Mouse (Mus musculus) MEL (cell line): Measurements from ENCODE around the gene Micu1. TPM values are rescaled to one million over a fixed set of nuclear protein-coding genes. Genes with fewer than 3 reads are reported as not detected.
"Not testable (repeated sequence)": the region's sequence is repeated elsewhere in the genome, so short reads cannot be mapped to it uniquely, and the experiment has no call there.

Experiments
- DNase-seq: peaks from one replicate; pipeline ENCODE4 v3.0.0; 2011; ENCODE audit warnings: low read depth, low spot score
- H3K27ac ChIP-seq: 2 replicates; pipeline ENCODE4 v1.5.1; 2012; ENCODE audit warnings: low read depth, mild to moderate bottlenecking, control low read depth, low read length, moderate library complexity; ENCODE audit not compliant: control insufficient read depth
- H3K27me3 ChIP-seq, 2 experiments: fragments of 150-350 bp in 1 of 2; sonication (generic) in 1 of 2; 2 replicates each; pipeline ENCODE4 v1.6.1; 2012; ENCODE audit warnings: low read length in 2 of 2, mild to moderate bottlenecking in 2 of 2, improper control_type of control experiment in 1 of 2, moderate library complexity in 1 of 2; ENCODE audit not compliant: insufficient read depth in 2 of 2, control insufficient read depth in 1 of 2
- H3K36me3 ChIP-seq, 2 experiments: 2 replicates each; pipeline ENCODE4 v1.6.1; 2012 to 2014; ENCODE audit warnings: low read length in 2 of 2, improper control_type of control experiment in 1 of 2, inconsistent platforms in 1 of 2, mild to moderate bottlenecking in 1 of 2; ENCODE audit not compliant: insufficient read depth in 2 of 2, control insufficient read depth in 1 of 2
- H3K4me1 ChIP-seq, 2 experiments: fragments of 150-350 bp in 1 of 2; sonication (generic) in 1 of 2; 2 replicates each; pipeline ENCODE4 v1.6.1; 2012; ENCODE audit warnings: low read length in 2 of 2, improper control_type of control experiment in 1 of 2, mild to moderate bottlenecking in 1 of 2; ENCODE audit not compliant: insufficient read depth in 2 of 2, control insufficient read depth in 1 of 2
- H3K4me3 ChIP-seq, 2 experiments: fragments of 150-350 bp in 1 of 2; sonication (generic) in 1 of 2; 2 replicates each; pipeline ENCODE4 v1.5.1; 2012; ENCODE audit warnings: low read depth in 2 of 2, low read length in 2 of 2, mild to moderate bottlenecking in 2 of 2, moderate library complexity in 2 of 2, control low read depth in 1 of 2, improper control_type of control experiment in 1 of 2; ENCODE audit not compliant: control insufficient read depth in 1 of 2, insufficient read depth in 1 of 2
- H3K79me2 ChIP-seq: 2 replicates; pipeline ENCODE4 v1.6.1; 2012; ENCODE audit warnings: mild to moderate bottlenecking, low read length, moderate library complexity; ENCODE audit not compliant: control insufficient read depth, poor library complexity, insufficient read depth
- H3K9ac ChIP-seq: 2 replicates; pipeline ENCODE4 v1.6.1; 2012; ENCODE audit warnings: low read depth, mild to moderate bottlenecking, control low read depth, low read length, moderate library complexity; ENCODE audit not compliant: control insufficient read depth, poor library complexity, severe bottlenecking
- H3K9me3 ChIP-seq: fragments of 150-350 bp; sonication (generic); replicated peaks from 2 replicates; pipeline ENCODE4 v1.6.1; 2012; ENCODE audit warnings: mild to moderate bottlenecking, low read length, improper control_type of control experiment, moderate library complexity; ENCODE audit not compliant: insufficient read depth
- CHD1 ChIP-seq: IDR thresholded peaks from 2 replicates; pipeline ENCODE4 v1.6.1; 2012; ENCODE audit warnings: low read depth, mild to moderate bottlenecking, inconsistent platforms, low read length, improper control_type of control experiment
- CTCF ChIP-seq, 3 experiments: IDR thresholded peaks in 2 of 3; conservative IDR thresholded peaks in 1 of 3; 2 replicates each; pipeline ENCODE4 v1.5.1; 2011 to 2012; ENCODE audit warnings: low read length in 3 of 3, low read depth in 2 of 3, mild to moderate bottlenecking in 2 of 3, improper control_type of control experiment in 1 of 3, inconsistent platforms in 1 of 3, mixed read lengths in 1 of 3, moderate library complexity in 1 of 3; ENCODE audit not compliant: control insufficient read depth in 1 of 3, insufficient read depth in 1 of 3, poor library complexity in 1 of 3, severe bottlenecking in 1 of 3
- ETS1 ChIP-seq: IDR thresholded peaks from 2 replicates; pipeline ENCODE4 v1.6.1; 2012; ENCODE audit warnings: low read depth, mild to moderate bottlenecking, inconsistent platforms, low read length, improper control_type of control experiment, moderate library complexity
- GATA1 ChIP-seq: IDR thresholded peaks from 2 replicates; pipeline ENCODE4 v1.6.1; 2011; ENCODE audit warnings: low read depth, low read length, improper control_type of control experiment
- MEF2A ChIP-seq: IDR thresholded peaks from 2 replicates; pipeline ENCODE4 v1.6.1; 2014; ENCODE audit warnings: low read depth, mild to moderate bottlenecking, inconsistent platforms, low read length, improper control_type of control experiment; ENCODE audit not compliant: poor library complexity, insufficient replicate concordance, severe bottlenecking; ENCODE audit errors: extremely low read depth
- MXI1 ChIP-seq: IDR thresholded peaks from 2 replicates; pipeline ENCODE4 v1.6.1; 2011; ENCODE audit warnings: mild to moderate bottlenecking, low read depth, low read length, improper control_type of control experiment
- MYC ChIP-seq: IDR thresholded peaks from 2 replicates; pipeline ENCODE4 v1.6.1; 2011; ENCODE audit warnings: low read depth, mild to moderate bottlenecking, low read length, improper control_type of control experiment, moderate library complexity
- POLR2A ChIP-seq, 2 experiments: IDR thresholded peaks; 2 replicates each; pipeline ENCODE4 v1.6.1; 2011 to 2012; ENCODE audit warnings: low read length in 2 of 2, mild to moderate bottlenecking in 2 of 2, control low read depth in 1 of 2, improper control_type of control experiment in 1 of 2, low read depth in 1 of 2, moderate library complexity in 1 of 2; ENCODE audit not compliant: control insufficient read depth in 1 of 2, insufficient read depth in 1 of 2, poor library complexity in 1 of 2
- RAD21 ChIP-seq: IDR thresholded peaks from 2 replicates; pipeline ENCODE4 v1.6.1; 2011; ENCODE audit warnings: mild to moderate bottlenecking, low read depth, low read length, improper control_type of control experiment
- RCOR1 ChIP-seq: IDR thresholded peaks from 2 replicates; pipeline ENCODE4 v1.6.1; 2012; ENCODE audit warnings: low read depth, mild to moderate bottlenecking, inconsistent platforms, low read length, improper control_type of control experiment
- SIN3A ChIP-seq: IDR thresholded peaks from 2 replicates; pipeline ENCODE4 v1.6.1; 2012; ENCODE audit warnings: low read length, improper control_type of control experiment, inconsistent platforms
- SMC3 ChIP-seq: IDR thresholded peaks from 2 replicates; pipeline ENCODE4 v1.6.1; 2011; ENCODE audit warnings: low read depth, low read length, improper control_type of control experiment
- TBP ChIP-seq: IDR thresholded peaks from 2 replicates; pipeline ENCODE4 v1.8.0; 2011; ENCODE audit warnings: low read depth, low read length, improper control_type of control experiment
- USF2 ChIP-seq, 2 experiments: IDR thresholded peaks; 2 replicates each; pipeline ENCODE4 v1.6.1; 2011 to 2012; ENCODE audit warnings: improper control_type of control experiment in 2 of 2, low read length in 2 of 2, borderline replicate concordance in 1 of 2, inconsistent platforms in 1 of 2, low read depth in 1 of 2, mild to moderate bottlenecking in 1 of 2; ENCODE audit not compliant: insufficient read depth in 1 of 2
- ZC3H11A ChIP-seq: IDR thresholded peaks from 2 replicates; pipeline ENCODE4 v1.6.1; 2012; ENCODE audit warnings: low read depth, mild to moderate bottlenecking, inconsistent platforms, low read length, improper control_type of control experiment
- ZNF384 ChIP-seq: IDR thresholded peaks from 2 replicates; pipeline ENCODE4 v1.6.1; 2012; ENCODE audit warnings: low read depth, mild to moderate bottlenecking, inconsistent platforms, low read length, improper control_type of control experiment
- polyA plus RNA-seq, 2 experiments: library from polyadenylated mRNA; stranded (reverse) in 1 of 2; unstranded in 1 of 2; fragments of >175 nt in 1 of 2; fragments of >200 nt in 1 of 2; gene quantifications; 2 replicates each; pipeline versions ENCODE4 v1.2.1 to v1.2.4; 2012; ENCODE audit warnings: low replicate concordance in 2 of 2, low read depth in 1 of 2; ENCODE audit not compliant: insufficient read length in 2 of 2, insufficient read depth in 1 of 2, missing spikeins in 1 of 2
- total RNA-seq: library from RNA; depleted of rRNA; stranded (reverse); fragments of 300-350 nt; gene quantifications from 2 replicates; pipeline ENCODE4 v1.2.3, GENCODE M21; 2012

Micu1 gene
- total and polyA plus RNA-seq, 3 experiments = 18.0 to 26.8 TPM; not detected in 1

- TF ChIP-seq USF2 (IDR thresholded peaks at IDR 0.05; ENCODE audit: borderline replicate concordance in 1 of 2, insufficient read depth in 1 of 2, low read depth in 1 of 2, low read length in 2 of 2) = no peak
- TF ChIP-seq, all 39 proteins: peak for 12
Observed at GRCm38 (mm10) chr10:59875396-59875795, 173.1 kb downstream of the Micu1 start (continued).

GRCm38 (mm10) chr10:59876698-59877097, 174.4 kb downstream of the Micu1 start:
- H3K4me1 ChIP-seq = peaks cover 4 to 38% of the 10 kb centered on the region in 2 experiments
- not testable (repeated sequence) for H3K9me3 ChIP-seq

GRCm38 (mm10) chr10:59877421-59878117, 175.3 kb downstream of the Micu1 start:
- Histone ChIP-seq H3K4me3 (peak overlapping the region; percentile 50 to 62), H3K27ac (peak overlapping the region; percentile 94), H3K27me3 (no peaks in the 10 kb centered on the region), H3K9me3 (no peaks in the 10 kb centered on the region), H3K4me1 (peaks cover 4 to 38% of the 10 kb centered on the region in 2 experiments), H3K36me3 (peaks cover 0 to 30% of the 10 kb centered on the region in 2 experiments; a peak in 2 of 4 replicates), H3K9ac (peak overlapping the region; percentile 81), H3K79me2 (peaks cover 30% of the 10 kb centered on the region)
- TF ChIP-seq TBP (peak; percentile 53; the same call in 1 of the 2 replicates), ZC3H11A (peak; percentile 64), ETS1 (0 out of 2 replicates have a peak, but pooled peaks have one; percentile 1), MYC (no peak), SIN3A (0 out of 2 replicates have a peak, but pooled peaks have one; percentile 43), CHD1 (0 out of 2 replicates have a peak, but pooled peaks have one; percentile 3), RCOR1 (no peak), POLR2A (IDR thresholded peaks at IDR 0.05; ENCODE audit: control insufficient read depth in 1 of 2, insufficient read depth in 1 of 2, low read depth in 1 of 2, low read length in 2 of 2, poor library complexity in 1 of 2) (peak in 1 of 2 experiments; percentile 51; a peak in 1 of 4 replicates), CTCF (IDR thresholded peaks at IDR 0.05 in 2 of 3, conservative IDR thresholded peaks at IDR 0.05 in 1 of 3; ENCODE audit: control insufficient read depth in 1 of 3, insufficient read depth in 1 of 3, low read depth in 2 of 3, low read length in 3 of 3, poor library complexity in 1 of 3, severe bottlenecking in 1 of 3) (peak; percentile 10 to 65 (median 38); a peak in 5 of 6 replicates), GATA1 (0 out of 2 replicates have a peak, but pooled peaks have one; percentile 15), ZNF384 (peak; percentile 61; the same call in 1 of the 2 replicates), RAD21 (peak; percentile 72), SMC3 (peak; percentile 52), MEF2A (no peak)
- peak; percentile 85 for DNase-seq

More at GRCm38 (mm10) chr10:59876698-59877097, 174.4 kb downstream of the Micu1 start:
- peak; percentile 17; the same call in 1 of the 2 replicates for TF ChIP-seq MXI1
- 0 out of 2 replicates have a peak, but pooled peaks have one; percentile 11 for TF ChIP-seq MYC
- peak; percentile 96 for TF ChIP-seq TBP
- Histone ChIP-seq H3K27ac (peak overlapping the region; percentile 94), H3K79me2 (peaks cover 23% of the 10 kb centered on the region), H3K4me3 (peak overlapping the region; percentile 36 to 62; a peak in 3 of 4 replicates), H3K36me3 (peaks cover 0 to 30% of the 10 kb centered on the region in 2 experiments; a peak in 2 of 4 replicates), H3K9ac (peak overlapping the region; percentile 81)
- not testable (repeated sequence) for H3K27me3 ChIP-seq
- DNase-seq = peak; percentile 40
